Mouse (Mus musculus) stomach, postnatal 0 days (tissue): Measurements from ENCODE around the gene Lpcat1. TPM values are rescaled to one million over a fixed set of nuclear protein-coding genes. Genes with fewer than 3 reads are reported as not detected.

Experiments used
- ATAC-seq: fragments of 200-750 bp; cut with Nextera tagmentation; 2 replicates; pipeline ENCODE4 v1.8.0; 2017; ENCODE audit not compliant: low FRiP score, low TSS enrichment
- DNase-seq: peaks from one replicate; pipeline ENCODE4 v3.0.0-alpha.2; 2016; ENCODE audit warnings: low spot score
- H3K27ac ChIP-seq: fragments of 300-500 bp; sonication (generic); replicated peaks from 2 replicates; pipeline ENCODE4 v1.5.1; 2014; ENCODE audit warnings: mild to moderate bottlenecking, control low read depth
- H3K27me3 ChIP-seq: fragments of 300-500 bp; sonication (generic); 2 replicates; pipeline ENCODE4 v1.6.1; 2014; ENCODE audit warnings: low read length; ENCODE audit not compliant: control insufficient read depth, insufficient read depth
- H3K36me3 ChIP-seq: fragments of 300-500 bp; sonication (generic); 2 replicates; pipeline ENCODE4 v1.6.1; 2014; ENCODE audit warnings: low read length, mixed read lengths; ENCODE audit not compliant: control insufficient read depth, insufficient read depth
- H3K4me1 ChIP-seq: fragments of 300-500 bp; sonication (generic); replicated peaks from 2 replicates; pipeline ENCODE4 v1.6.1; 2014; ENCODE audit warnings: antibody characterized with exemption; ENCODE audit not compliant: control insufficient read depth, insufficient read depth
- H3K4me2 ChIP-seq: fragments of 300-500 bp; sonication (generic); replicated peaks from 2 replicates; pipeline ENCODE4 v1.6.1; 2014; ENCODE audit warnings: low read depth, mild to moderate bottlenecking, control low read depth, moderate library complexity
- H3K4me3 ChIP-seq: fragments of 300-500 bp; sonication (generic); 2 replicates; pipeline ENCODE4 v1.5.1; 2014; ENCODE audit warnings: low read depth, low read length, control low read depth
- H3K9ac ChIP-seq: fragments of 300-500 bp; sonication (generic); 2 replicates; pipeline ENCODE4 v1.6.1; 2014; ENCODE audit warnings: mild to moderate bottlenecking, low read length, control low read depth, mixed read lengths
- H3K9me3 ChIP-seq: fragments of 300-500 bp; sonication (generic); 2 replicates; pipeline ENCODE4 v1.6.1; 2016; ENCODE audit warnings: low read length; ENCODE audit not compliant: control insufficient read depth
- CTCF ChIP-seq: IDR thresholded peaks from 2 replicates; pipeline ENCODE4 v1.5.1; 2016; ENCODE audit warnings: antibody characterized with exemption, low read depth, mild to moderate bottlenecking, moderate library complexity
- EP300 ChIP-seq: optimal IDR thresholded peaks from 2 replicates; pipeline ENCODE3; 2016; ENCODE audit warnings: antibody characterized with exemption
- whole genome bisulfite sequencing: fragments of 180-500 bp; shearing (Covaris S2); extraction: QIAGEN DNeasy Blood & Tissue Kit; methylation state at CpG from one replicate; pipeline ENCODE4 v1.1.7; 2014; 5-methylcytosine and 5-hydroxymethylcytosine counted together
- polyA plus RNA-seq: library from polyadenylated mRNA; unstranded; fragments of >200 nt; fragmentation: Nextera tagmentation; extraction: Ambion mirVana; gene quantifications from 2 replicates; pipeline ENCODE4 v1.2.1, GENCODE M21; 2015

Gene Lpcat1
- polyA plus RNA-seq, 1 experiment from 2014 or later = 8.5 TPM

DNA sequence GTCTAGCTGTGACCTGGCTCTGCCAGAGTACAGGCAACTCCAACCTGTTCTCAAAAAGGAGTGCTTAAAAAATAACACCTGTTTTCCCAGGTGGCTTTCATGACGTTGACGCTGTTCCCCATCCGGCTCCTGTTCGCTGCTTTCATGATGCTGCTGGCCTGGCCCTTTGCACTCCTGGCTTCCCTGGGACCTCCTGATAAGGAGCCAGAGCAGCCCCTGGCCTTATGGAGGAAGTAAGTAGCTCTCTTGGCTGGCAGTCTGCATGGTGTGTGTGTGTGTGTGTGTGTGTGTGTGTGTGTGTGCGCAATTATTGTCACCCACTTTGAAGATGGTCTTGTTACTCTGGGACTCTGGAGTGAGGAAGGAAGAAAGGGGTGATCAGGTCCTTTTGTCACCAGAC lies 17.2 kb downstream of the Lpcat1 start:
- H3K27ac ChIP-seq = no peak overlapping the region
- 62% methylated on average over 5 of the region's 5 CpGs for WGBS
- no peak for ATAC-seq
- H3K4me2 ChIP-seq = no peak overlapping the region
- H3K27me3 ChIP-seq = no peaks in the 10 kb centered on the region
- no peaks in the 10 kb centered on the region for H3K9me3 ChIP-seq
- H3K36me3 ChIP-seq = 0 out of 2 replicates have a peak, but pooled peaks cover 2% of the 10 kb centered on the region
- no peak overlapping the region for H3K9ac ChIP-seq
- no peaks in the 10 kb centered on the region for H3K4me1 ChIP-seq
- no peak for DNase-seq
- H3K4me3 ChIP-seq = no peak overlapping the region
- TF ChIP-seq CTCF (no peak), EP300 (no peak)

DNA sequence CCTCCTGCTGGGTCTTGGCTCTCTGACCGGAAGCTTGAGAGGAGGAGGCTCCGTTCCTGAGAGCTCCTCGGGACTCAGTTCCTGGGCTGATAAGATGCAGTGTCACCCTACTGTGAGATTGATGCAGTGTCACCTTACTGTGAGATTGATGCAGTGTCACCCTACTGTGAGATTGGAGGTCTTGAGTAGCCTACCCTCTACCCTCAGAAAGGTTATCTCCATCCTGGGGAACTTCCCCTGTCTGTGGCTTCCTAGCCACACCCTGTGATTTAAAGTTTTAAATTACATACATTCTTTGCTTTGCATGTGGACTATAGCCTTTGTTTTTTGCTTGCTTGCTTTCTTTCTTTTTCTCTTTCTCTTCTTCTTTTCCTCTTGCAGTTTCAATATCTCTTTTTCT lies 21.1 kb downstream of the Lpcat1 start:
- 0 out of 2 replicates have a peak, but pooled peaks cover 6% of the 10 kb centered on the region for H3K36me3 ChIP-seq
- H3K27me3 ChIP-seq = no peaks in the 10 kb centered on the region
- no peaks in the 10 kb centered on the region for H3K4me1 ChIP-seq
- H3K27ac ChIP-seq = no peak overlapping the region
- H3K9me3 ChIP-seq = no peaks in the 10 kb centered on the region
- no peak overlapping the region for H3K4me3 ChIP-seq
- H3K9ac ChIP-seq = no peak overlapping the region
- H3K4me2 ChIP-seq = no peak overlapping the region
- DNase-seq (no peak), ATAC-seq (no peak)
- no peak for TF ChIP-seq CTCF
- no peak for TF ChIP-seq EP300
- WGBS = 53% methylated on average over 3 of the region's 3 CpGs

DNA sequence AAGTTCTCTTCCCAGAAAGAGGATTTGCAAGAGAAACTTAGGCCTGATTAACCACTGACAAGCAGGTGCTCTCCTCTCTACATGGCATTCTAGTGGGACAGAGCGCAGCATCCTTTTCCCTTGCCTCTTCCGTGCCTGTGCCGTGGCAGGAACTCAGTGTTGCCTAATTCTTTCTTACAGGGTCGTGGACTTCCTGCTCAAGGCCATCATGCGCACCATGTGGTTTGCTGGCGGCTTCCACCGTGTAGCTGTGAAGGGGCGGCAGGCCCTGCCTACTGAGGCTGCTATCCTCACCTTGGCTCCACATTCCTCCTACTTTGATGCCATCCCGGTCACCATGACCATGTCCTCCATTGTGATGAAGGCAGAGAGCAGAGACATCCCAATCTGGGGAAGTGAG lies 21.7 kb downstream of the Lpcat1 start:
- Histone ChIP-seq H3K4me2 (no peak overlapping the region), H3K4me1 (no peaks in the 10 kb centered on the region), H3K27ac (no peak overlapping the region), H3K4me3 (no peak overlapping the region), H3K9me3 (no peaks in the 10 kb centered on the region), H3K36me3 (0 out of 2 replicates have a peak, but pooled peaks cover 6% of the 10 kb centered on the region), H3K9ac (no peak overlapping the region), H3K27me3 (no peaks in the 10 kb centered on the region)
- TF ChIP-seq EP300 (no peak), CTCF (no peak)
- WGBS = 79% methylated on average over 9 of the region's 9 CpGs
- ATAC-seq = no peak
- no peak for DNase-seq

DNA sequence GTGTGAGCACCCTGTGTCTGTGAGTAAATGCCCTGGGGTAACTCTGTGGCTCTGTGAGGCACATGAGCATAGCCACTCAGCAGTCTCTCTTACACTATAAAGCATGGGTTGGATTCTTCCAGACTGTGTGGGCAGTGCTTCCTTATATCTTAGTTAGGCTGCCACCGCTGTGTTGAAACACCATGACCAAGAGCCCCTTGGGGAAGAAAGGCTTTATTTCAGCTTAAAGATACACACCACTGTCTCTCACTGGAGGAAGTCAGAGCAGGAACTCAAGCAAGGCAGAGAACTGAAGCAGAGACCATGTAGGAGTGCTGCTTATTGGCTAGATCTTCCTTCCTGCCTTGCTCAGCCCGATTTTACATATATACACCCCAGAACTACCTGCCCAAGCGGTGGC lies 23.0 kb downstream of the Lpcat1 start:
- DNase-seq = no peak
- H3K9me3 ChIP-seq = no peaks in the 10 kb centered on the region
- 0 out of 2 replicates have a peak, but pooled peaks cover 6% of the 10 kb centered on the region for H3K36me3 ChIP-seq
- H3K4me2 ChIP-seq = no peak overlapping the region
- ATAC-seq = no peak
- no peaks in the 10 kb centered on the region for H3K27me3 ChIP-seq
- TF ChIP-seq CTCF = no peak
- TF ChIP-seq EP300 = no peak
- no peaks in the 10 kb centered on the region for H3K4me1 ChIP-seq
- no peak overlapping the region for H3K27ac ChIP-seq
- H3K9ac ChIP-seq = no peak overlapping the region
- H3K4me3 ChIP-seq = no peak overlapping the region
- 90% methylated on average over 3 of the region's 3 CpGs for WGBS

DNA sequence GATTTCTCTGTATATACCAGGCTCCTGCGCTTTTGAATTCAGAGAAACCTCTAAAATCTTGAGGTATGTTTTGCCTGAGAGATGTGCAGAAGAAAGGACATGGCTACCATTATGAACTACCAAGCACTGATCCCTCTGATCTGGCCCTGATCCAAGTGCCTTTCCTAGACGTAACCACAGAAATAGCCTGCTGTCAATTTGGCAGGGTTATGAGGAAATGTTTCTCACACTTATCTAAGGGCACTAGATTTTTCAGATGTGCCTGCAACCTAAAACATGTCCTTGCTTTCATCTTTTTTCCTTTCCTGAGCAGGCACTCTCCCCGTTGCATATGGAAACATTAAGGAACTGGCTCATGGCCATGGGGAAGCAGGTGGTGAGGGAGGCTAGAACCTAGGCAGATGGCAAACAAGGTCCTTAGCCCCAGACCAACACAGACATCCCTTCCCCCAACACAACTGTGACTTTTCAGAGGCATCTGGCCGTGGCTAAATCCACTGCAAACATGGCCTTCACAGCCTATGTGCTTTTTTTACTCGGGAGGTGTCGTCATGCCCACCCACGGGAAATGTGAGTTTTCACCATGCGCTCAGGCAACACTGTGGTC lies 23.7 kb downstream of the Lpcat1 start:
- Histone ChIP-seq H3K27ac (no peak overlapping the region), H3K27me3 (no peaks in the 10 kb centered on the region), H3K9ac (no peak overlapping the region), H3K4me1 (no peaks in the 10 kb centered on the region), H3K4me2 (no peak overlapping the region), H3K36me3 (0 out of 2 replicates have a peak, but pooled peaks cover 6% of the 10 kb centered on the region), H3K9me3 (no peaks in the 10 kb centered on the region), H3K4me3 (no peak overlapping the region)
- TF ChIP-seq EP300 = no peak
- TF ChIP-seq CTCF = no peak
- WGBS = 79% methylated on average over 8 of the region's 8 CpGs
- ATAC-seq (no peak), DNase-seq (no peak)

DNA sequence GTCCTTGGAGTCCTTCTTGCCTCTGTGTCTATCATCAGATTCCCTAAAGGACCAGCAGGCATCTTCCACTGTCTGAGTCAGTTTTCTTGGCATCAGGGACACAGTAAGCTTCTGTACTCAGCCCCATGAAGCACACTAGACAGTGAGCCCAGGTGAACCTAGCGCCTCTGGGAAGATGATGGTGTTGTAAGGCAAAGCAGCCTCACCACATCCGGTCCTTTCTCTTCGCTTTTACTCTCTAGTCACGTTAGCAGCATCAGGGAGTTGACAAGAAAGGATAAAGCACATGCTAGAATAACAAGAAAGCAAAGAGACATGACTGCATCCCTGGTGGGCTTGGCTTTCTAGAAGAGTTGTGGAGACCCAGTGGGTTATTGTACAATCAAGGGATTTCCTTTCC lies 26.2 kb downstream of the Lpcat1 start:
- Histone ChIP-seq H3K9me3 (no peaks in the 10 kb centered on the region), H3K9ac (no peak overlapping the region), H3K27me3 (no peaks in the 10 kb centered on the region), H3K27ac (no peak overlapping the region), H3K4me1 (no peaks in the 10 kb centered on the region), H3K4me2 (no peak overlapping the region), H3K4me3 (no peak overlapping the region), H3K36me3 (peaks cover 6% of the 10 kb centered on the region; the same call in 1 of the 2 replicates)
- 89% methylated on average over 4 of the region's 4 CpGs for WGBS
- TF ChIP-seq CTCF = no peak
- no peak for TF ChIP-seq EP300
- DNase-seq (no peak), ATAC-seq (no peak)
